Mouse (Mus musculus) neural tube, embryonic 13.5 days (tissue): Measurements from ENCODE around the gene Dmxl2. TPM values are rescaled to one million over a fixed set of nuclear protein-coding genes. Genes with fewer than 3 reads are reported as not detected.

Source experiments
- ATAC-seq: fragments of 200-750 bp; cut with Nextera tagmentation; 2 replicates; pipeline ENCODE4 v1.8.0; 2017; ENCODE audit warnings: low read depth, mild to moderate bottlenecking, moderate TSS enrichment, moderate library complexity
- H3K27ac ChIP-seq: fragments of 300-500 bp; sonication (generic); replicated peaks from 2 replicates; pipeline ENCODE4 v1.5.1; 2015; ENCODE audit warnings: moderate library complexity, mild to moderate bottlenecking, inconsistent platforms
- H3K27me3 ChIP-seq: fragments of 300-500 bp; sonication (generic); 2 replicates; pipeline ENCODE4 v1.6.1; 2015; ENCODE audit warnings: mild to moderate bottlenecking, inconsistent platforms
- H3K36me3 ChIP-seq: fragments of 300-500 bp; sonication (generic); 2 replicates; pipeline ENCODE4 v1.6.1; 2015; ENCODE audit warnings: mild to moderate bottlenecking, inconsistent platforms
- H3K4me1 ChIP-seq: fragments of 300-500 bp; sonication (generic); replicated peaks from 2 replicates; pipeline ENCODE4 v1.6.1; 2015; ENCODE audit warnings: inconsistent platforms
- H3K4me2 ChIP-seq: fragments of 300-500 bp; sonication (generic); 2 replicates; pipeline ENCODE4 v1.6.1; 2015; ENCODE audit warnings: inconsistent platforms, mild to moderate bottlenecking, moderate library complexity
- H3K4me3 ChIP-seq: fragments of 300-500 bp; sonication (generic); 2 replicates; pipeline ENCODE4 v1.5.1; 2015; ENCODE audit warnings: mild to moderate bottlenecking, inconsistent platforms
- H3K9ac ChIP-seq: fragments of 300-500 bp; sonication (generic); 2 replicates; pipeline ENCODE4 v1.6.1; 2015; ENCODE audit warnings: moderate library complexity, mild to moderate bottlenecking, inconsistent platforms
- H3K9me3 ChIP-seq: fragments of 300-500 bp; sonication (generic); 2 replicates; pipeline ENCODE4 v1.6.1; 2016; ENCODE audit warnings: inconsistent platforms
- WGBS: fragments of 180-500 bp; shearing (Covaris S2); methylation state at CpG from one replicate; pipeline ENCODE4 v1.1.7; 2015; 5-methylcytosine and 5-hydroxymethylcytosine counted together
- polyA plus RNA-seq: library from polyadenylated mRNA; unstranded; fragments of >200 nt; fragmentation: Nextera tagmentation; extraction: Ambion mirVana; gene quantifications from 2 replicates; pipeline ENCODE4 v1.2.1, GENCODE M21; 2015

Gene Dmxl2
- polyA plus RNA-seq, result 43.7 and 48.2 TPM in 2 replicates

DNA sequence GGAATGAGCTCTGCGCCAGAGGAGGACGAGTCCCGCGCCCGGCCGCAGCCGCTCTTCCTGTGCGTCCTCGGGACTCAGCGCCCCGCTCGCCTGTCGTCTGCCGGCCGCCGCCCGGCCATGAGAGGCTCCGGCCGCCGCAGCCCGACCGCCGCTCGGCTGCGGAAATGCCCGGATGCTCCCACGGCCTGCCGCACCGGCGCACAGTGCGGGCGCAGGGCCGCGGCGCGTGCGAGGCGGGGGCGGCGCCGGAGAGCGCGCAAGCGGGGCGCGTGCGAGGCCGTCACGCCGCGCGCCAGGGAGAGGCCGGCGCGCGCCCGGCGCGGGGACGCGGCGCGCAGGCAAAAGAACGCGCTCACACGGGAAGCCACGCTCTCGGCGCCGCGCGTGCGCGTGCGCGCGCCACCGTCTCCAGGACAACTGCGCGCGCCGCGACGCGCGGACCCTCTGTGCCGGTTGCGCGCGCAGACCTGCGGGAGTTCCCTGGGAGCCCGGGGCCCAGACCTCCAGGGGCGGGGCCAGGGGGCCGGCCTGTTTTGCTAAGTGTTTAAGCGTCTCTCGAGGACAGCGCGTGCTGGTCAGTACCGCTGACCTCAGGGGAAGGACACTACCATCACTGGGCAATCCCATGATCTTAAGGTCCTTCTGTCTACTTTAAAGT is at the start of gene Dmxl2:
Dmxl2 (minus strand) TSS at position 174 of the 658 bp plus-strand sequence.
- peak; percentile 96 for ATAC-seq
- Histone ChIP-seq H3K9ac (peak within 1 kb of the TSS; percentile 85), H3K9me3 (no peaks in the 10 kb centered on the region), H3K4me1 (peaks cover 30% of the 10 kb centered on the region), H3K4me2 (peak within 1 kb of the TSS; percentile 63), H3K27ac (peak within 1 kb of the TSS; percentile 86), H3K4me3 (peak within 1 kb of the TSS; percentile 71), H3K27me3 (peaks cover 4% of the 10 kb centered on the region; the same call in 1 of the 2 replicates), H3K36me3 (no peaks in the 10 kb centered on the region)
- WGBS, result under 1% methylated on average over 95 of the region's 99 CpGs

DNA sequence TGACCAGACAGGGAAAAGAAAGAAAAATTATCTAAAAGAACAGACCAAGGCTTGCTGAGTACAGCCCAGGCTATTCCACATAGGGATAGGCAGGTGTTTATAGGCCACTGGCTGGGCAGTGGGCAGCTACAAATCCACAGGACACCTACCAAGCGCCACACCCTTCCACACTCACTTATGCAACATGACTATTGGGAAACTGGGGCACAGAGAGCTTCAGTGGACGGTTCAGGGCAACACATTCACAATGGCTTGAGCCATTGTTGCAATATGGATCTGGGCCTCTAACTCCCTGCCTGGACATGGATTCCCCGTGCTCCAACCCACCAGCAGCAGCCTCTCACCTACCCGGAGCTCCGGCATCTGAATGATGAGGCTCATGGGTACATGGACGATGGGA is 48.0 kb upstream of the Dmxl2 start:
- H3K4me1 ChIP-seq, result no peaks in the 10 kb centered on the region
- H3K4me2 ChIP-seq, result no peak overlapping the region
- H3K9ac ChIP-seq, result no peak overlapping the region
- no peak overlapping the region for H3K27ac ChIP-seq
- H3K4me3 ChIP-seq, result no peak overlapping the region
- WGBS, result 93% methylated on average over 6 of the region's 6 CpGs
- no peak for ATAC-seq
- peaks cover 14% of the 10 kb centered on the region for H3K36me3 ChIP-seq
- no peaks in the 10 kb centered on the region for H3K27me3 ChIP-seq
- no peaks in the 10 kb centered on the region for H3K9me3 ChIP-seq

DNA sequence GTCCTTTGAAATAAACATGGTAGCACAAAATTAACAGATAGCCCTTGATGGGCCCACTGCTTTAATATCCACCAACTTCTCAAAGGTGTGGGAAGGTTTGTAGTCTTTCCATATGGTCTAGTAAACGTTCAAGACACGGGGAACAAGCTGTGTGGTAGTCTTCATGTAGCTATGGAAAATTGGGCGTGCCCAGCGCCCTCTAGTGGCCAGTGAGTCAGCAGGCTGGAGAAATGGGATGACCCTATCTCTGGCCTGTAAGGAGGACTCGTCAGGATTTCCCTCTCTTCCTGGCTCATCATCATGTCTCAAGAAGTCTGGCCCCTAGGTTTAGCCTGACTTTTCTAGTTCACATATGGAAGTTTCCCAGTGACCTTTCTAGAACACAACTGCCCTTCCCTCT is 46.1 kb upstream of the Dmxl2 start:
- Histone ChIP-seq H3K27me3 (no peaks in the 10 kb centered on the region), H3K27ac (no peak overlapping the region), H3K4me1 (no peaks in the 10 kb centered on the region), H3K9me3 (no peaks in the 10 kb centered on the region), H3K4me2 (no peak overlapping the region), H3K36me3 (peaks cover 19% of the 10 kb centered on the region), H3K4me3 (no peak overlapping the region), H3K9ac (no peak overlapping the region)
- 16% methylated on average over 5 of the region's 5 CpGs for WGBS
- ATAC-seq, result no peak

DNA sequence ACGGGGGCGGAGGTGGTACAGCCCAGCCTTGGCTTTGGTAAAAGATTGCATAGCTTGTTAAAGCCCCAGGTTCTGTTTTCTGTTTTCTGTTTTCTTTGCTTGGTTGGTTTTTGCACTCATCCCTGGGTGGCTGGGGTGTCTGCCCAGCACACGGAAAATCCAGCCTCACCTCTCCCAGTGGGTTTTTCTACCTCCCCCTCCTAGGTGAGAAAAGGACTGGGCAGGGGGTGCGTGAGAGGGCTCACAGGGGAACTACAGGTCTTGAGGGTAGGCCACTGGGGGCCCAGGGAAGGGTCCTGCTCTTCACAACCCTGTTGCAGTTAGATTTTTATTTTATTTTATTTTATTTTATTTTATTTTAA is 43.5 kb upstream of the Dmxl2 start:
- WGBS, result 95% methylated on average over 4 of the region's 4 CpGs
- no peak overlapping the region for H3K4me3 ChIP-seq
- H3K27ac ChIP-seq, result no peak overlapping the region
- ATAC-seq, result no peak
- no peaks in the 10 kb centered on the region for H3K9me3 ChIP-seq
- H3K4me1 ChIP-seq, result no peaks in the 10 kb centered on the region
- H3K4me2 ChIP-seq, result no peak overlapping the region
- no peak overlapping the region for H3K9ac ChIP-seq
- no peaks in the 10 kb centered on the region for H3K27me3 ChIP-seq
- H3K36me3 ChIP-seq, result peaks cover 19% of the 10 kb centered on the region

DNA sequence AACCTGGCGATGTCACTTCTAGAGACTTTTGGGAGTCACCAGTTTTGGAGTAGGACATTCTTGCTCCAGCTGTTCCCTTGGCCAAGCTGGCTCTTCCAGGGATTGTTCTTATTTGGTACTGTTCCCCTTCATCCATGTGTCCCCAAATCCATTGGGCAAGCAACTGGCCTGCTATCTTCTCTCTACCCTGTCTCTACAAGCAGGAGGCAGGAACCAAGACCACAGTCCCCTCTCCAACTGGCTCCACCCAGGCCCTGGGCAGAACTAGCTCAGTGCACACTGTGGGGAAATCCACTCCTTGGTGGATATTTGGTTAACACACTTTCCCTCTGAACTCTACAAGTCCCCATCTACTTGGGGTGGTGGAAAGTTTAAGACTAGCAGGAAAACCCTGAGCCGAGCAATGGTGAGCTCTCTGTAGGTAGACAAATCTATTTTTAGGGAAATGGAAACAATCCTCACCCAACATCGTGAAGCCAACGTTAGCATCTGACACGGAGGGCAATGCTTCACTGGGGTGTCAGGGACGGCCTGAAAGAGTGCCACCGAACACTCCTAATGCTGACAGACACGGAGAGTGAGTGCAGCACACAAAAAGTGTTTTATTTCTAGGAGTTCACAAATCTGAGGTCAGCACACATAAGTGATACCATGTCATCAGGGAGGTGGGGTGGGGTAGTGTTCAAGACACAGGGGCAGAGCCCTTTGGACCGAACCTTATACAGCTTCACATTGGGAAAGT is 43.0 kb upstream of the Dmxl2 start:
- ATAC-seq, result no peak
- no peak overlapping the region for H3K4me2 ChIP-seq
- no peak overlapping the region for H3K9ac ChIP-seq
- 85% methylated on average over 9 of the region's 9 CpGs for whole genome bisulfite sequencing
- no peak overlapping the region for H3K4me3 ChIP-seq
- no peaks in the 10 kb centered on the region for H3K4me1 ChIP-seq
- H3K36me3 ChIP-seq, result peaks cover 19% of the 10 kb centered on the region
- H3K27ac ChIP-seq, result no peak overlapping the region
- H3K27me3 ChIP-seq, result no peaks in the 10 kb centered on the region
- no peaks in the 10 kb centered on the region for H3K9me3 ChIP-seq

DNA sequence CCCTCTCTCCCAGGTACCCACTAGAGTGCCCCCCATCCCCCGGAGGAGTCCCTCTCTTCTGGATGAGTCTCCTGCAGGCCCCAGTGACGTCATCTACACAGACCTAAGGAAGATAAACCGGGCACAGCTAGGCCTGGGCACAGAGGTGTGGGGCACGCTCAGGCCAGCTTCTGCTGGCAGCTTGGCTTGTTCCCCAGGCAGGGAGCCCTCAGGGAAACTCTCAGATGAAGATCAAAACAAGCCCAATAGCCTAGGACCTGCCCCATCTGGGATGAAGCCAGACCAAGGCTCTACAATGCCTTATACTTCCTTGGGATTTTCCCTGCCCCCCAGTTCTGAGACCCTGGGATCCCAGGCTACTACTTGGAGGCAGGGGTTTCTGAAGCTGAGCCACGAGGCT is 39.4 kb upstream of the Dmxl2 start:
- ATAC-seq, result no peak
- no peaks in the 10 kb centered on the region for H3K27me3 ChIP-seq
- H3K4me1 ChIP-seq, result peaks cover 14% of the 10 kb centered on the region; the same call in 1 of the 2 replicates

DNA sequence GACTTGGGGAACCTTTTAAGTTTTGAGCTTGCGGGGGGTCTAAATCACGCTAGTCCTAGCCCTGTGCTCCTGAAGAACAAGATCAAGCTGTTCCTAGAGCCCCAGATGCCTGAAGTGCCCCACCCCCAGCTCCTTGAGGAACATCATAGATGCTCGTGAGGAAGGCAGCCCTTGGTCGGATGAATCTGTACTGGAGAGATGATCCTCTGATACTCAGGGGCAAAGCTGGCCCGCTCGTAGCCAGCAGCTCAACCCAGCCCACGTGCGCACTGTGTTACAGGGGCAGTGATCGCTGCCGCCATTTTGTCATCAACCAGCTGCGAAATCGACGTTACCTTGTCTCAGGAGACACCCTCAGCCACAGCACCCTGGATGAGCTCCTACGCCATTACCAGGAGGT is 37.3 kb upstream of the Dmxl2 start, which contains the start of gene Sh2d7:
Sh2d7 (plus strand) TSS at position 301 of the 400 bp plus-strand sequence.
- Histone ChIP-seq H3K9me3 (no peaks in the 10 kb centered on the region), H3K4me3 (no peak within 1 kb of the TSS), H3K9ac (no peak within 1 kb of the TSS), H3K27me3 (no peaks in the 10 kb centered on the region), H3K27ac (no peak within 1 kb of the TSS), H3K4me1 (peaks cover 23% of the 10 kb centered on the region), H3K36me3 (no peaks in the 10 kb centered on the region), H3K4me2 (no peak within 1 kb of the TSS)
- WGBS, result 94% methylated on average over 14 of the region's 14 CpGs
- ATAC-seq, result no peak

More for the DNA sequence above, 39.4 kb upstream of the Dmxl2 start:
- Histone ChIP-seq H3K4me3 (no peak overlapping the region), H3K9ac (no peak overlapping the region), H3K9me3 (no peaks in the 10 kb centered on the region), H3K27ac (no peak overlapping the region), H3K4me2 (no peak overlapping the region), H3K36me3 (peaks cover 14% of the 10 kb centered on the region)
- WGBS, result 79% methylated on average over 5 of the region's 5 CpGs

DNA sequence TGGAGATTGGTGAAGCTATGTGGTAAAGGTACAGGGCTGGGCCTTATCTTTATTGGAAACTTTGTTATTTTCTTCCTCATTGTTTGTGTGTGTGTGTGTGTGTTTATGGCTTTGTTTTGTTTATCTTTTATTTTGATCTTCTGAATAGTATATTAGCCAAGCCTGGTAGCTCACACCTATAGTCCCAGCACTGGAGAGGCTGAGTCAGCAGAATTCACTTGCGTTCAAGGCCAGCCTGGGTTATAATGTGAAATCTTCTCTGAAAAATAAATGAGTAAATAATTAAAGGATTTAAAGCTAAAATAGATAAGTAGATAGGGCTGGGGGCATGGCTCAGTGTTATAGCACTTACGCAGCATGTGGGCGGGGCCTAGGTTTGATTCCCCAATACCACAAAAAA is 36.8 kb upstream of the Dmxl2 start:
- Histone ChIP-seq H3K4me2 (no peak overlapping the region), H3K4me1 (peaks cover 25% of the 10 kb centered on the region), H3K4me3 (no peak overlapping the region), H3K9ac (no peak overlapping the region), H3K9me3 (no peaks in the 10 kb centered on the region), H3K27me3 (no peaks in the 10 kb centered on the region), H3K36me3 (no peaks in the 10 kb centered on the region), H3K27ac (no peak overlapping the region)
- WGBS, result 93% methylated on average over 3 of the region's 3 CpGs
- ATAC-seq, result no peak

DNA sequence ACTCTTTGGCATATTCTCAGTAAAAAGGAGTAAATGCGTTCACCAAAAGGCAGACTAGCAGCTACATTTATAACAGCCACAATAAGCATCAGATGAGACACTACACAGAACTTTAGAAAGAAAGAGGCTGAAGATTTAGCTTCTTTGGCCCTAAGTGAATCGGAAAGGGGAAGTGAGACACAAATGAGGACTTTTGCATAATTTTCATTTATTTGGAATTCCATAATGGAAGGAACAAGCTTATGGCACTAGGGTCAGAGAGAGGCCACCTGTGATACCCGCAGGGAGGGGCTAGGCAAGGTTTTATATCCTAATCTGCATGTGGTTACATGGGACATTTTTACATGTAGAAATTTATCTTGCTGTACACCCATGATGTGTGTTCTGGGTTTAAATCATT is 36.1 kb upstream of the Dmxl2 start:
- Histone ChIP-seq H3K9me3 (no peaks in the 10 kb centered on the region), H3K4me1 (peaks cover 25% of the 10 kb centered on the region), H3K36me3 (no peaks in the 10 kb centered on the region), H3K9ac (no peak overlapping the region), H3K27me3 (no peaks in the 10 kb centered on the region), H3K27ac (peak overlapping the region; percentile 28), H3K4me2 (no peak overlapping the region), H3K4me3 (no peak overlapping the region)
- no peak for ATAC-seq
- 76% methylated on average over 3 of the region's 3 CpGs for whole genome bisulfite sequencing

DNA sequence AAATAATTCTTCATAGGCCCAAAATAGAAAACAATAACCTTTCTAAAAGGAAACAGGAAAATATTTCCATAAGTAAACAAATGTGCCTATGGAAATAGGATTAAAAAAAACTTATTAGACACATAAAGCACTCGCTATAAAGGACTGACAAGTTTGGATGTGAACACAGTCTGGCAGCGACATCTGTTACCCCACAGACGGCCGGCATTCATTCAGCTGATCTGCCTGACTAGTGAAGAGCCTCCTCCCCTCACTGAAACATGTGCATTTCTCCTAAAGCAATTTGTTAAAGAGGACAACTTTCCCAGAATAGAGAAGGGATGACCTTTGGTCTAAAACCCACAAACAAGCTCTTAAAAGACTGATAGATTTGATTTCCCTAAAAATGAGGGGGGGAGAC is 35.6 kb upstream of the Dmxl2 start:
- 28% methylated on average over 4 of the region's 4 CpGs for WGBS
- H3K36me3 ChIP-seq, result no peaks in the 10 kb centered on the region
- no peaks in the 10 kb centered on the region for H3K9me3 ChIP-seq
- no peak overlapping the region for H3K9ac ChIP-seq
- no peak overlapping the region for H3K4me3 ChIP-seq
- no peaks in the 10 kb centered on the region for H3K27me3 ChIP-seq
- peak overlapping the region; percentile 28 for H3K27ac ChIP-seq
- peaks cover 25% of the 10 kb centered on the region for H3K4me1 ChIP-seq
- no peak overlapping the region for H3K4me2 ChIP-seq
- no peak for ATAC-seq

DNA sequence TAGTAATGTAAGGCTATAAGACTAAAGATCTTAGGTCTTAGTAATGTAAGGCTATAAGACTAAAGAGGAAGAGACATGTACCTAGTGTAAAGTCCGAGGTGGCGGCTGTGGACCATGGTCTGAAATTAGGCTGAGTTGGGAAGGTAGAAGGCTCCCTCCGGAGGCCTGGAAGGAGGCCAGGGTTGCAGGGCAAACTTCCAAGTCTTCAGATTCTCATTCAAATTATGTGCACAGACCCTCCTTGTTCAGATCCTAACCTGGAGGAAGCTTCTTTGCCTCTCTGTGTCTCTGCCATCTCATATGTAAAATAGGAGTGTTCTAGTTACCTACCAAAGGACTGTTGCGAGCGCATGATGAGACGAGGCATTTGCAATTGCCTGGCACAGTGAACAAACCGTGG is 34.8 kb upstream of the Dmxl2 start:
- 59% methylated on average over 7 of the region's 7 CpGs for WGBS
- H3K27me3 ChIP-seq, result no peaks in the 10 kb centered on the region
- H3K4me1 ChIP-seq, result peaks cover 25% of the 10 kb centered on the region
- no peaks in the 10 kb centered on the region for H3K9me3 ChIP-seq
- no peaks in the 10 kb centered on the region for H3K36me3 ChIP-seq
- H3K4me2 ChIP-seq, result no peak overlapping the region
- H3K27ac ChIP-seq, result no peak overlapping the region; the same call in 1 of the 2 replicates
- ATAC-seq, result no peak
- H3K9ac ChIP-seq, result no peak overlapping the region
- H3K4me3 ChIP-seq, result no peak overlapping the region

DNA sequence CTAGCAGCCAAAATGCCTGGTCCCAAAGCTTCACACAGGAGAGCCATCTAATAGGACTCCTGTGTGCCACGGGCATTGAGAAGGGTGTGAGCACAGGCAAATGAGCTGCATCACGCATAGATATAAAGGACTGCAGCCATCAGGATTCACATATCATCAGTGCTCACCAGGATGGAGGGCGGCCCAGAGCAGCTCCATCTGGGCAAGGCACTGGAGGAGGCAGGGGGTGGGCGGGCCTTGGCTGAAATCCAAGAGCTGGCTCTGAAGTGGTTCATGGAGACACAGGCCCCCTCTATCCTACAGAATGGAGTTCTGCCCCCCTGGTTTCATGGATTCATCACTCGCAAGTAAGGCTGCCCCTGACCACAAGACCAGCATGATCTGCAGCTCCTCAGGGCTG is 32.5 kb upstream of the Dmxl2 start:
- no peaks in the 10 kb centered on the region for H3K36me3 ChIP-seq
- H3K4me3 ChIP-seq, result no peak overlapping the region
- H3K27ac ChIP-seq, result peak overlapping the region; percentile 75
- no peaks in the 10 kb centered on the region for H3K9me3 ChIP-seq
- no peak overlapping the region for H3K9ac ChIP-seq
- H3K27me3 ChIP-seq, result no peaks in the 10 kb centered on the region
- peaks cover 25% of the 10 kb centered on the region for H3K4me1 ChIP-seq
- H3K4me2 ChIP-seq, result no peak overlapping the region
- ATAC-seq, result peak; percentile 85
- 40% methylated on average over 5 of the region's 5 CpGs for WGBS
